In the genomic region with DNA sequence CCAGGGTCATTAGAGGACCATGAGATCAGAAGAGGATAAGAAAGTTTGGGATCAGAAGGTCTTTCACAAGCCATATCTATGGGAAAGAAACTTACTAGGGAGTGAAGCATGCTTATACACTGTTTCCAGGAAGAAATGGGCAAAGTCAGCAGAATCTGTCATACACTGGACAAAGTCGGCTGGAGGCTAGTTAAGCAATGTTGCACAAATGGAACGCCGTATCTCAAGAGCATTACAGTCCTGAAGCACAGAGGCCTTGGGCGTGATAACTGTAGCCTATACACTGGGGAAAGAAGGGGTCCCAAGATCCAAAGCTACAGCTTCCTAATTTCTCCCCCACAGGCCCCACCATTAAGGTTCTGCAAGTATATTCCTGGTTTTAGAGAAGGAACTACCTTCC, we compare ENCODE assay signal across 21 mouse cellular contexts. TPM values are rescaled to one million over a fixed set of nuclear protein-coding genes. Genes with fewer than 3 reads are reported as not detected.
"Had no signal": no experiment of that assay in that cellular context is flagged by ENCODE, and none has a peak within 500 bp of the region (broad histone marks: within the 10 kb centered on the region; RNA-seq: fewer than 3 reads in every experiment).

No protein-coding gene starts in this region.

- H3K4me1 ChIP-seq: midbrain, embryonic 12.5 days; neural tube, embryonic 13.5 days; neural tube, embryonic 15.5 days had no signal

- H3K4me3 ChIP-seq: midbrain, embryonic 10.5 days; midbrain, embryonic 12.5 days; myocyte; neural tube, embryonic 13.5 days; neural tube, embryonic 15.5 days had no signal

- H3K4me2 ChIP-seq: lung, embryonic 14.5 days; midbrain, embryonic 12.5 days; neural tube, embryonic 13.5 days; neural tube, embryonic 15.5 days had no signal

- H3K9ac ChIP-seq: lung, embryonic 14.5 days; midbrain, embryonic 12.5 days; neural tube, embryonic 13.5 days; neural tube, embryonic 15.5 days had no signal

- DNase-seq: lung, adult 18-20 months; lung, embryonic 14.5 days; lung, postnatal 10 days; lung, postnatal 4 days; midbrain, embryonic 14.5 days; retina, postnatal 1 day; right cerebral cortex, adult 18-20 months; right cerebral cortex, postnatal 25 days; right cerebral cortex, postnatal 4 days; spleen, adult 18-20 months; thymus, adult 2 months; thymus, postnatal 25 days; thymus, postnatal 4 days had no signal

- H3K27ac ChIP-seq: midbrain, embryonic 10.5 days; midbrain, embryonic 12.5 days; neural tube, embryonic 13.5 days; neural tube, embryonic 15.5 days had no signal

- ATAC-seq: midbrain, embryonic 16.5 days had no signal

- H3K9me3 ChIP-seq: midbrain, embryonic 10.5 days; midbrain, embryonic 12.5 days; neural tube, embryonic 13.5 days; neural tube, embryonic 15.5 days had no signal

- H3K27me3 ChIP-seq: neural tube, embryonic 13.5 days; neural tube, embryonic 15.5 days had no signal

- H3K36me3 ChIP-seq: midbrain, embryonic 10.5 days; midbrain, embryonic 12.5 days; neural tube, embryonic 13.5 days; neural tube, embryonic 15.5 days had no signal

RNA-seq across cellular contexts. Expression of a gene that starts 51.1 kb away (rescaled TPM):
- total RNA-seq: megakaryocyte-erythroid progenitor cell, adult 5-6 weeks had no signal
- polyA plus RNA-seq: midbrain, embryonic 10.5 days; stomach, embryonic 14.5 days had no signal
